Mouse (Mus musculus): ENCODE data around the gene Numbl. TPM values are rescaled to one million over a fixed set of nuclear protein-coding genes. Genes with fewer than 3 reads are reported as not detected.

Gene Numbl
- polyA plus RNA-seq, 1 experiment from 2014 or later, result 33.7 TPM

DNA sequence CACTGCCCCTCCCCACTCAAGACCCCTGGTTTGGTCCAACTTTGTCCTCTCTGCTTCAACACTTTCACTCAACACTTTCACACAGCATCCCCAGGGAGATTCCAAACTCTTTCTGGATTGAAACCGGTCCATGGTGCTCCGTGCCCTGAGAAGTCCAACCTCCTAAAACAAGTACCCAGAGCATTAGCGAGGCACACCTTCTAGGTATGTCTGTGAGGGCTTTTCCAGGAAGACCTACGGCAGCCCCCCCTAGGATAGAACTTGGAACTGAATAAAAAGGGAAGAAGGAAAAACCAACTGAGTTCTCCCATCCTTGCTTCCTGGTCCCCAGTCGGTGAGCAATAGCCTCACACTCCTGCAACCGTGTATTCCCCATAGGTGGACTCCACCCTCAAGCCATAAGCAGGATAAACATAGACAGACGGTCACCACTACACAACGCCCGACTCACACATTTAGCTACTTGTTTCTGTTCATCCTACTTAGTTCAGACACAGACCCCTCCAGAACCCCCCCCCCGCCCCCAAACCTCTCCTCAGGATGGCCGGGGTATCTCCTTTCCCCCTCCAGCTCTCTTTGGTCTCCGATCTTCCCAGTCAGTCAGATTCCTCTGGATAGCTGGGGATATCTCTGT, 53.5 kb downstream of the Numbl start:
- Histone ChIP-seq H3K4me2 (ENCODE audit: low read length) (no peak overlapping the region), H3K4me1 (ENCODE audit: control insufficient read depth, insufficient read depth, low read length) (0 out of 2 replicates have a peak, but pooled peaks cover 10% of the 10 kb centered on the region), H3K4me3 (replicated peaks; ENCODE audit: low read depth, low read length) (no peak overlapping the region), H3K27me3 (ENCODE audit: control insufficient read depth, insufficient read depth, low read length) (peaks cover 4% of the 10 kb centered on the region; the same call in 1 of the 2 replicates), H3K36me3 (ENCODE audit: control insufficient read depth, insufficient read depth, low read length) (no peaks in the 10 kb centered on the region), H3K9ac (replicated peaks; ENCODE audit: low read length) (no peak overlapping the region), H3K9me3 (ENCODE audit: control insufficient read depth, low read length) (peaks cover 4% of the 10 kb centered on the region; the same call in 1 of the 2 replicates), H3K27ac (replicated peaks; ENCODE audit: low read depth, low read length) (no peak overlapping the region)
- no peak for ATAC-seq (ENCODE audit: low FRiP score, low TSS enrichment)
- WGBS, result 94% methylated on average over 12 of the region's 12 CpGs
- no peak for DNase-seq

- H3K27me3 ChIP-seq (ENCODE audit: control insufficient read depth, insufficient read depth, low read length), result no peaks in the 10 kb centered on the region
- 0 out of 2 replicates have a peak, but pooled peaks cover 6% of the 10 kb centered on the region for H3K4me1 ChIP-seq (ENCODE audit: control insufficient read depth, insufficient read depth, low read length)
- no peak overlapping the region for H3K27ac ChIP-seq (replicated peaks; ENCODE audit: low read depth, low read length)
- H3K9ac ChIP-seq (replicated peaks; ENCODE audit: low read length), result no peak overlapping the region
- no peak overlapping the region for H3K4me2 ChIP-seq (ENCODE audit: low read length)
- no peak for DNase-seq
- 91% methylated on average over 3 of the region's 3 CpGs for WGBS
- ATAC-seq (ENCODE audit: low FRiP score, low TSS enrichment), result no peak
- H3K4me3 ChIP-seq (replicated peaks; ENCODE audit: low read depth, low read length), result no peak overlapping the region
- peaks cover 4% of the 10 kb centered on the region; the same call in 1 of the 2 replicates for H3K9me3 ChIP-seq (ENCODE audit: control insufficient read depth, low read length)
- no peaks in the 10 kb centered on the region for H3K36me3 ChIP-seq (ENCODE audit: control insufficient read depth, insufficient read depth, low read length)
These were observed 56.2 kb downstream of the Numbl start for GRCm38 (mm10) chr7:27314393-27314792.

DNA sequence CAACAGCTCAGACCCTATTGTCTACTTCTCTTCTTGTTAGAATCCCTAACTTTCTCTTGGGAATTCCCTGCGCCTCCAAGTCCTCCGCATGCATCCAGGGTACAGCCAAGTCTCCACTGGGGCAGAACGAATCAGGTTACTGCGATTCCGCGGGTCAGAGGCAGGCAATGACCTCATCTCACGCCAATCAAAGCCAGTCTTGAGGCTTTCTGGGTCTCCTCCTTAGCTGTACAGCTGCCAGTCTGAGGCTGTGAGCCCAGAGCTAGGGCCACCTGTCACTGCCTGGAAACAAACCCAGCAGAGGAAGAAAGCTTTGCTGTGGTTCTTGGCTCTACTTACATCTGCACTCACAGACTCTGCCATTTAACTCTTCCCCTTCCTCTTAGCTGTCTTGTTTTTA, 57.7 kb downstream of the Numbl start:
- no peaks in the 10 kb centered on the region for H3K27me3 ChIP-seq (ENCODE audit: control insufficient read depth, insufficient read depth, low read length)
- WGBS, result 15% methylated on average over 7 of the region's 7 CpGs
- H3K4me3 ChIP-seq (replicated peaks; ENCODE audit: low read depth, low read length), result no peak overlapping the region
- no peak overlapping the region for H3K4me2 ChIP-seq (ENCODE audit: low read length)
- H3K27ac ChIP-seq (replicated peaks; ENCODE audit: low read depth, low read length), result no peak overlapping the region
- DNase-seq (peak; percentile 48), ATAC-seq (ENCODE audit: low FRiP score, low TSS enrichment) (peak; percentile 34; the same call in 1 of the 2 replicates)
- H3K9me3 ChIP-seq (ENCODE audit: control insufficient read depth, low read length), result peaks cover 4% of the 10 kb centered on the region; the same call in 1 of the 2 replicates
- no peaks in the 10 kb centered on the region for H3K4me1 ChIP-seq (ENCODE audit: control insufficient read depth, insufficient read depth, low read length)
- H3K36me3 ChIP-seq (ENCODE audit: control insufficient read depth, insufficient read depth, low read length), result no peaks in the 10 kb centered on the region
- no peak overlapping the region for H3K9ac ChIP-seq (replicated peaks; ENCODE audit: low read length)

DNA sequence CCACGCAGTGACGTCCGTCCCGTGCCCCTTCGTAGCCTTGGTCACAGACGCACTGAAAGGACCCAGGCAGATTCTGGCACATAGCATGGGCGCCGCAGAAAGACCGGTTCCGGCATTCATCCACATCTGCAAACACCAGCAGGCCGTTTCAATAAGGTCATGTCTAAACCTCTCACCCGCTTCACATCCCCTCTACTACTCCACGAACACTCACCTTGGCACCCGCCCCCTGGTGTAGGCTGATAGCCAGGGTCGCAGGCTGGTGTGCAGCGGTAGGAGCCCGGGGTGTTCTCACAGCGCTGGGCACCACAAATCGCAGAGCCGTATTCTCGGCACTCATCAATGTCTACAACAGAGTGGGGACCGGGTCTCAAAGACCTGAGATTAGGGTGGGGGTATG, 61.2 kb downstream of the Numbl start:
- no peak for ATAC-seq (ENCODE audit: low FRiP score, low TSS enrichment)
- H3K36me3 ChIP-seq (ENCODE audit: control insufficient read depth, insufficient read depth, low read length), result no peaks in the 10 kb centered on the region
- H3K27ac ChIP-seq (replicated peaks; ENCODE audit: low read depth, low read length), result no peak overlapping the region
- no peak for DNase-seq
- no peaks in the 10 kb centered on the region; the same call in 1 of the 2 replicates for H3K27me3 ChIP-seq (ENCODE audit: control insufficient read depth, insufficient read depth, low read length)
- WGBS, result 92% methylated on average over 22 of the region's 22 CpGs
- no peaks in the 10 kb centered on the region for H3K4me1 ChIP-seq (ENCODE audit: control insufficient read depth, insufficient read depth, low read length)
- H3K9ac ChIP-seq (replicated peaks; ENCODE audit: low read length), result no peak overlapping the region
- H3K4me2 ChIP-seq (ENCODE audit: low read length), result no peak overlapping the region
- H3K4me3 ChIP-seq (replicated peaks; ENCODE audit: low read depth, low read length), result no peak overlapping the region
- H3K9me3 ChIP-seq (ENCODE audit: control insufficient read depth, low read length), result no peaks in the 10 kb centered on the region

GRCm38 (mm10) chr7:27322291-27322690, 64.1 kb downstream of the Numbl start:
- WGBS, result 23% methylated on average over 13 of the region's 13 CpGs
- peaks cover 24% of the 10 kb centered on the region for H3K27me3 ChIP-seq (ENCODE audit: control insufficient read depth, insufficient read depth, low read length)

DNA sequence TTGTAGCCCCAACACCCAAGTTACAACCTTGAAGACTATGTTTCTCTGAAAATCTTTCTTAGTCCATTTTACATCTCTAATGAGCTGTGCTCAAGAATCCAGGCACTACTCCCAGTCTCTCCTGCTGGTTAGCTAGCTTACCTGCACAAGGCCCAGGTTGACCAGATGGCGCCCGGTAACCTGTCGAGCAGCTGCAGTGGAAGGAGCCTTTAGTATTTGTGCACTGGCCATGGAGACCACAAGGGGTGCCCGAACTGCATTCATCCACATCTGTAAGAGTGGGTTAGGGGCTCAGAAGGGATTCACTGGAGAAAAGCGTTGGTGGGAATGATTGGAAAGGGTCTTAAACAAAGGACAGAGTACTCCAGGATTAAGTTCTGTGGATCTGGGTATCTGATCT, 64.8 kb downstream of the Numbl start:
- 0 out of 2 replicates have a peak, but pooled peaks cover 5% of the 10 kb centered on the region for H3K4me1 ChIP-seq (ENCODE audit: control insufficient read depth, insufficient read depth, low read length)
- no peak overlapping the region for H3K4me2 ChIP-seq (ENCODE audit: low read length)
- peaks cover 31% of the 10 kb centered on the region for H3K27me3 ChIP-seq (ENCODE audit: control insufficient read depth, insufficient read depth, low read length)
- 87% methylated on average over 5 of the region's 5 CpGs for WGBS
- no peaks in the 10 kb centered on the region for H3K9me3 ChIP-seq (ENCODE audit: control insufficient read depth, low read length)
- no peak overlapping the region for H3K4me3 ChIP-seq (replicated peaks; ENCODE audit: low read depth, low read length)
- H3K9ac ChIP-seq (replicated peaks; ENCODE audit: low read length), result no peak overlapping the region
- DNase-seq, result no peak
- H3K36me3 ChIP-seq (ENCODE audit: control insufficient read depth, insufficient read depth, low read length), result no peaks in the 10 kb centered on the region
- no peak overlapping the region for H3K27ac ChIP-seq (replicated peaks; ENCODE audit: low read depth, low read length)
- ATAC-seq (ENCODE audit: low FRiP score, low TSS enrichment), result no peak

More at GRCm38 (mm10) chr7:27322291-27322690, 64.1 kb downstream of the Numbl start:
- H3K4me2 ChIP-seq (ENCODE audit: low read length), result no peak overlapping the region
- H3K27ac ChIP-seq (replicated peaks; ENCODE audit: low read depth, low read length), result no peak overlapping the region
- DNase-seq, result no peak
- no peak overlapping the region for H3K9ac ChIP-seq (replicated peaks; ENCODE audit: low read length)
- no peak for ATAC-seq (ENCODE audit: low FRiP score, low TSS enrichment)
- no peaks in the 10 kb centered on the region for H3K36me3 ChIP-seq (ENCODE audit: control insufficient read depth, insufficient read depth, low read length)
- 0 out of 2 replicates have a peak, but pooled peaks cover 5% of the 10 kb centered on the region for H3K4me1 ChIP-seq (ENCODE audit: control insufficient read depth, insufficient read depth, low read length)
- H3K9me3 ChIP-seq (ENCODE audit: control insufficient read depth, low read length), result no peaks in the 10 kb centered on the region
- no peak overlapping the region for H3K4me3 ChIP-seq (replicated peaks; ENCODE audit: low read depth, low read length)

DNA sequence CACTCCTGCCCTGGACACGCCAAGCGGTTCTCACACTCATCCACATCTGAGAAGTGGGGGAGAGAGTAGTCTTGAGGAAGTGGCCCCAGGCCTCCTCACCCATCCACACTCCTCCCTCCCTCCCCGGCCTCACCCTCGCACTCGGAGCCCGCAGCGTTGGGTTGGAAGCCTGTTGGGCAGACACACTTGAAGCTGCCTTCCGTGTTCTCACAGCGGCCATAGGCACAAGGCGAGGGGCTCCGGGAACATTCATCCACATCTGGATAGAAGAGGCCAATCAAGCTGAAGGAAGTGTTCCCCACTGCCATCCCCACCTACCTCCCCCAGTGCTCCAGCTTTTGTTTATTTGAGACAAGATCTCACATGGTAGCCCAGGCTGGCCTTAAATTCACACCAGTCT, 65.9 kb downstream of the Numbl start:
- H3K4me2 ChIP-seq (ENCODE audit: low read length), result no peak overlapping the region
- ATAC-seq (ENCODE audit: low FRiP score, low TSS enrichment) (no peak), DNase-seq (no peak)
- no peak overlapping the region for H3K9ac ChIP-seq (replicated peaks; ENCODE audit: low read length)
- H3K27ac ChIP-seq (replicated peaks; ENCODE audit: low read depth, low read length), result no peak overlapping the region
- no peak overlapping the region for H3K4me3 ChIP-seq (replicated peaks; ENCODE audit: low read depth, low read length)
- H3K4me1 ChIP-seq (ENCODE audit: control insufficient read depth, insufficient read depth, low read length), result 0 out of 2 replicates have a peak, but pooled peaks cover 5% of the 10 kb centered on the region
- peaks cover 42% of the 10 kb centered on the region for H3K27me3 ChIP-seq (ENCODE audit: control insufficient read depth, insufficient read depth, low read length)
- no peaks in the 10 kb centered on the region for H3K9me3 ChIP-seq (ENCODE audit: control insufficient read depth, low read length)
- H3K36me3 ChIP-seq (ENCODE audit: control insufficient read depth, insufficient read depth, low read length), result no peaks in the 10 kb centered on the region
- 97% methylated on average over 11 of the region's 11 CpGs for WGBS

- ATAC-seq (ENCODE audit: low FRiP score, low TSS enrichment), result no peak
- peaks cover 50% of the 10 kb centered on the region for H3K27me3 ChIP-seq (ENCODE audit: control insufficient read depth, insufficient read depth, low read length)
These were observed 66.7 kb downstream of the Numbl start for GRCm38 (mm10) chr7:27324928-27325327.

DNA sequence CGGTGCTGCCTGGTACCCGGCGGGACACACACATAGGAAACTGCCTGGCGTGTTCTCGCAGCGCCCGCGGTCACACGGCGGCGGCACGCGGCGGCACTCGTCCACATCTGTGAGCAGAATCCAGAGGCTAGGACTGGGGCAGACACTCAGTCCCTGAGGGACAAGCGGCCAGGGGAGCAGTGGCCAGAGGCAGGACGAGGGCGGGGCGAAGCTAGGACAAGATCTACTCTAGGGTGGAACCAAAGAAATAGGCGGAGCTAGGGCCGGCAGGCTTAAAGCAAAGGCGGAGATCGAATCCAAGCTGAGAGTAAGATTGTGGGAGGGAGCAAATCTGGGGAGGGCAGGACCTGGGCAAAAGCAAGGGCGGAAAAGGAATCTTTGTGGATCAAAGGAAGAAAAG, 67.5 kb downstream of the Numbl start:
- 1% methylated on average over 24 of the region's 24 CpGs for WGBS
- Histone ChIP-seq H3K9ac (replicated peaks; ENCODE audit: low read length) (no peak overlapping the region; the same call in 1 of the 2 replicates), H3K9me3 (ENCODE audit: control insufficient read depth, low read length) (no peaks in the 10 kb centered on the region), H3K4me3 (replicated peaks; ENCODE audit: low read depth, low read length) (peak overlapping the region; percentile 15; the same call in 1 of the 2 replicates), H3K36me3 (ENCODE audit: control insufficient read depth, insufficient read depth, low read length) (no peaks in the 10 kb centered on the region), H3K27ac (replicated peaks; ENCODE audit: low read depth, low read length) (no peak overlapping the region), H3K4me1 (ENCODE audit: control insufficient read depth, insufficient read depth, low read length) (peaks cover 9% of the 10 kb centered on the region; the same call in 1 of the 2 replicates), H3K27me3 (ENCODE audit: control insufficient read depth, insufficient read depth, low read length) (peaks cover 58% of the 10 kb centered on the region), H3K4me2 (ENCODE audit: low read length) (peak overlapping the region; percentile 44)
- peak; percentile 56 for DNase-seq
- ATAC-seq (ENCODE audit: low FRiP score, low TSS enrichment), result no peak; the same call in 1 of the 2 replicates

More at GRCm38 (mm10) chr7:27324928-27325327, 66.7 kb downstream of the Numbl start:
- no peak overlapping the region for H3K4me2 ChIP-seq (ENCODE audit: low read length)
- WGBS, result 39% methylated on average over 19 of the region's 20 CpGs
- no peak overlapping the region for H3K4me3 ChIP-seq (replicated peaks; ENCODE audit: low read depth, low read length)
- no peak overlapping the region for H3K27ac ChIP-seq (replicated peaks; ENCODE audit: low read depth, low read length)
- no peaks in the 10 kb centered on the region for H3K9me3 ChIP-seq (ENCODE audit: control insufficient read depth, low read length)
- DNase-seq, result no peak
- no peak overlapping the region for H3K9ac ChIP-seq (replicated peaks; ENCODE audit: low read length)
- H3K36me3 ChIP-seq (ENCODE audit: control insufficient read depth, insufficient read depth, low read length), result no peaks in the 10 kb centered on the region
- H3K4me1 ChIP-seq (ENCODE audit: control insufficient read depth, insufficient read depth, low read length), result 0 out of 2 replicates have a peak, but pooled peaks cover 9% of the 10 kb centered on the region
